Mouse (Mus musculus) kidney, adult 11 months (tissue): ENCODE measurements at regions not wholly inside any gene's neighbourhood (a gene's known extent, or its start where the extent isn't known, plus 50 kb on each side); places are given as distances from the start of the nearest gene placed in this dataset.
A peak's percentile ranks its signal among the peaks of the same experiment; 100 is the strongest.
"Not testable (repeated sequence)": the region's sequence is repeated elsewhere in the genome, so short reads cannot be mapped to it uniquely, and the experiment has no call there.

Experiments used
- DNase-seq: peaks from one replicate; pipeline ENCODE4 v3.0.0; 2022

DNA sequence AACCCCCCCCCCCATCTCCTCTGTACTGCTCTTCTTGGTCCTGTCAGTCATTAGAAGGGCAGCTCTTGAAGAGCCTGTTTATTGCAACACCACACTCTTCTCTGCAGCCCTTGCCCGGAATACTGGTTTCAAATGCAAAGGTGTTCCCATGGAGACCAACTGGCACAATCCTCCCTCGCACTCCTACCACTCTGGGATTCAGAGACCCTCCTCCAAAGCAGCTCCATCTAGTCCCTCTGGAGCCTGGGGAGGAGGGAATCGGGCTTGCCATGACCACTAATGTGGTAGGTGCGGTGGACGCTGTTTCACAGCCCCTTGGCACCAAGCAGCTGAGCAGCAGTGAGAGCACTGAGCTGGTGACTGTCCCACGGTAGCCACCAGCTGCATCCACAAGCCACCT, 83.1 kb downstream of the Stk35 start:
- DNase-seq: no peak

DNA sequence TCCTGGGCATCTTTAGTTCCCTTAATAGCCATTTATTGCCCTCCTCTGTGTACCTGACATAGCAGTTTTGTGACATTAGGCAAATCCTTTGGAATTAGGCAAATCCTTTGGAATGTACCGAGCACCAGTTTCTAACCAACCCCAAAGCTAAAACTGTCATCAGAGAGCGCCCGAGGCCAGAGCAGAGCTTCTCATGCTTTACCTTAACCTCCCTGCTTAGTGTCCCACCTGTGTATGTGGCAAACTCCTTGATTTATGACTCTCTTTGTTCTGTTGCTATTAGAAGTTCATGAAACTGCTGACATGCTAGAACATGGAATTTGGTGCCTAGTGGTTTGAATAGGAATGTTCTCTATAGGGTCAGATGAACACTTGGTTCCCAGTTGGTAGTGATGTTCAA, 84.0 kb downstream of the Stk35 start:
- no peak for DNase-seq

DNA sequence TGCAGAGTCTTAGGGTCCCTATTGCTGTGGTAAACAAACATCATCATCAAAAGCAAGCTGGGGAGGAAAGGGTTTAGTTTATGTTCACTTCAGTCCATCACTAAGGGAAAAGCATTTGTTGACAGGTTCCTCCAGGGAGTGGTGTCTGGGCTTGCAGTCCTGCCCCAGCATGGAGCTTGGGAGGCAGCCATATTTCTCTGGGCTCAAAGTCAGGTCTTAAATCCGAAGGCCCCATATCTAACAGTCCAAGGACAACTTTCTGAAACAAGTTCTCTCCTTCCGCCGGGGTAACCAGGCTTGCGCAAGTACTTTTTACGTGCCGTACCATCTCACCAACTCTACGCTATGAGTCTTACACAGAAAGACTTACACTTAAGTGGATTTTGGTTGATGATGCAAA, 85.2 kb downstream of the Stk35 start:
- DNase-seq: no peak

DNA sequence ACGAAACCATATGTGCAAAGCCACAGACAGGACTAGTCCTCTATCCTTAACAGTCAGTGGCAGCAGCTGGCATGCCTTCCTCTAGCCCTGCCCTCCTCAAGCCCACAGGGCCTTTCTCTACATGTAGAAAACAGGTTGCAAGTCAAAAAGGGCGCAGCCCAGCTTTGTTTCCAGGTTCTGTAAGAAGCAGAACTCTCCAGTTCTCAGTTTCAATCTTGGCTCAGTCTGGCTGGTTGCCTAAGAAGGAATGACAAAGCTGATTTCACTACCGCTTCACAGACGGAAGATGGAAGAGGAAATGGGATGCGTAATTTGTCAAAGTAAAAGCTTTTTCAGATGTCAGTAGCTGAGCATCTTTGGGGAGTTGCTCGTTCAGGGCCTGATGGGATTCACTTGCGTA, 92.9 kb downstream of the Stk35 start:
- no peak for DNase-seq

DNA sequence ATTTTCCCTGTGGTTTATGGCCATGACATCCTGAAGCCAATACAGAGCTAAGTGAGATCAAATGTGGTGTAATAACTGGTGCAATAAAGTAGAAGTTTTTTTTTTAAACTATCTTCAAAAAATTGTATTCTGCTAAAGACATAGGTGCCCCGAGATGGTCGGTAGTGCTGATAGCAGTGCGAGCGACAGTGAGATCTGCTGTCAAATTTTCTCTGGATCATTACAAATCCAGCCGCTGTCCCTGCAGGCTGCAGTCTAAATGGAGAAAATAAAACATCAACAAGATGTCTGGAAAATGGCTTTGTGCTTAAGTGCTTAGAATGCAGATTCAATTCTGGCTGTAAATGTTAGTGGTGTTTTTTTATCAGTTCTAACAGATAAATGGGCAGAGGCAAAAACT, 93.5 kb downstream of the Stk35 start:
- no peak for DNase-seq

DNA sequence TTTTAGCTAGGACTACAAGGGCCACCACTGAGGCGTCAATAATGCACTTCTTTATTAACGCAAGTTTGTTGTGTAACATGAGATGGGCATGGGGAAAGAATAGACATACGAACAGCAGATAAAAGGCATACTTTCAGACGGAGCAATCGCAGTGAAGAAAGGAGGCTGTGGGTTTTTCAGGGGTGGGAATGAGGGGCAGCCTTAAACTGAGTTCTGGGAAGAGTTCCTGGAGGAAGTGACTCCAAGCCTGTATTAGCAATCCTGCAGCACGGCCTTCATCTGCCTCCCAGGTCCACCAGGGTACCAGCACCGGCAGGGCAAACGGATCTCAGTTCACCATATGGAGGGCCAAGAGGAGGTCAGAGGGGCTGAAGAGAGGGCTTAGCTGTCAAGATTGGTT, 94.6 kb downstream of the Stk35 start:
- no peak for DNase-seq

DNA sequence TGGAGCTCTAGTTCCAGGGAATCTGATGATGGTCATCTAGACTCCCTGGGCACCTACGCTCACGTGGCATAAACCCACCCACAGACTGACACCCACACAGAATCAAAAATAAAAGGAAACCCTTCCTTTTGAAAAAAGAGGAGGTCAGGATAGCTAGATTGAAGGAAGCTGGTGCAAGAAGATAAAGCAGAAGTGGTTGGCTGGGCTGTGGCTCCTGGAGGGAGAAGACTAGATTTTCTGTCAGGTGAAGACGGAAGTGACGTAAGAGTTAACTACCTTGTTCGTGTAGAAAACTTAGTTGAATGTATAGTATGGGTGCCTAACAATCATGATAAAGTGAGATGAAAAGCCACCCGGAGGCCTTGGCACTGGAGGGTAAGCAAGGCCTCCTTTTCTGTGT, 95.1 kb downstream of the Stk35 start:
- DNase-seq: no peak

DNA sequence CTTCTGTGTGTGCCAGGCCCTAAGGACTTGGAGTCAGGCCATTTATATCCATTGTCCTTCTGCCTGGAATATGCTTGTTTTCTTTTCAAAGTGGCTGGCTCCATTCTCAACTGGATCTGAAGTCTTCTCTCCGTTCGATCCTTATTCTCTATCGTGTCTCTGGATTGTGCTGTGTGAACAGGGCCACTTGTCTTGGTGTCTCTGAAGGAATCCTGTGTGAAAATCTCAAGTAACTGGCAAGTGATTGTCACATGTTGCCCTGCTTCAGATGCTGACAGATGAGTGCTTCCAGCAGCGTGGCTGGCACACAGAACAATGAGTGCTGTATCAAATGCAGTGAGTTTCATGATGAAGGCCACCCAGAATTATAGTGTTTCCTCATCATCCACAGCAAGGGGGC, 96.4 kb downstream of the Stk35 start:
- no peak for DNase-seq

DNA sequence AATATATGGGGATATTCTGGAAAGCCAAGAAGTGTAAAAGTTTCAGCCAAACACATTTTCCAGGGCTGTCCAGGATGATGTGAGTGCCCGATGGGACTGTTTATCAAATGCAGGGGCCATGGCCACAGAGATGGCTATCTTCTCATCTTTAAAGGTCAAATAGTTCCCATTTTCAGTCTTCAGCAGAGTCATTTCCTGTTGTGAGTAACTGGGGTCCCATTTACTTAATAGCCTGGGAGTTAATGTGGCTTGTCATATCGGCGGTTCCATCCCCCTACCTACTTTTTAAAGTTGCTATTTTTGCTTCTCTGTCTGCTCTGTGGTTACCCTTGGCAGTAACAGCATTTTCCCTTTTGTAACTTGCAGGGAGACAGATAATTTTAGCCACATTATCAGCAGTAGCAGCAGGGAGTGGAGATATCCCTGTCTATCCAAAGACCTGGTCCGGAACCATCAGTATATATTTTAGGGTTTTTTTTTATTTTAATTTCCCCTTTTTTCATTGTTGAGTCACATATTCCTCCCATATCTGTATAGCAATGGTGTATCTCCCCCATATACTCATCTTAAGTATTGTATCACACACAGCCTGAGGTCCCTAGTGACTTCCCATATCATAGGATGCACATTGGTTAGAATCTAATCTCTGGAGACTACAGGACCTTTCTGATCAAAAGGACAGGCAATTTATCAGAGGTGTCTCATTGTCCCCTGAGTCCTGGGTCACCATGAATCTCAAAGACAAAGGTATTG, 103.2 kb downstream of the Stk35 start:
- DNase-seq: no peak

DNA sequence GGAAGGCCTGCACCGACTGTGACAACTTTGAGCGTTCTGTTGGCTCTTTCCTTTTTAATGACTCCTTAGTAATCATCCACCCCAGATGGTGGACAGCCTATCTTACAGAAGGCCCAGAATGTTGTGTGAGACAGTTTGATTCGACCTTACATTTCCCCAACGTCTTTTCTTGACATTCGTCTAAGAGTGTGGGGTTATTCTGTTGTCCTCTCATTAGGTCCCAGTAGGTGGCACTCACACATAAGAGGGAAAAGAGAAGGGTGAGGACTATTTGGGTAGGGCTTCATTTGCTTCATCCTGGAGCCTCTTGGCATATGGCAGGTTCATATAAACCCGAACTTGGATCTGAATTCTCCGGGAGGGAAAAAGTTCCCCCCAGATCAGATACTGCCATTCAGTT, 104.4 kb downstream of the Stk35 start:
- no peak for DNase-seq

DNA sequence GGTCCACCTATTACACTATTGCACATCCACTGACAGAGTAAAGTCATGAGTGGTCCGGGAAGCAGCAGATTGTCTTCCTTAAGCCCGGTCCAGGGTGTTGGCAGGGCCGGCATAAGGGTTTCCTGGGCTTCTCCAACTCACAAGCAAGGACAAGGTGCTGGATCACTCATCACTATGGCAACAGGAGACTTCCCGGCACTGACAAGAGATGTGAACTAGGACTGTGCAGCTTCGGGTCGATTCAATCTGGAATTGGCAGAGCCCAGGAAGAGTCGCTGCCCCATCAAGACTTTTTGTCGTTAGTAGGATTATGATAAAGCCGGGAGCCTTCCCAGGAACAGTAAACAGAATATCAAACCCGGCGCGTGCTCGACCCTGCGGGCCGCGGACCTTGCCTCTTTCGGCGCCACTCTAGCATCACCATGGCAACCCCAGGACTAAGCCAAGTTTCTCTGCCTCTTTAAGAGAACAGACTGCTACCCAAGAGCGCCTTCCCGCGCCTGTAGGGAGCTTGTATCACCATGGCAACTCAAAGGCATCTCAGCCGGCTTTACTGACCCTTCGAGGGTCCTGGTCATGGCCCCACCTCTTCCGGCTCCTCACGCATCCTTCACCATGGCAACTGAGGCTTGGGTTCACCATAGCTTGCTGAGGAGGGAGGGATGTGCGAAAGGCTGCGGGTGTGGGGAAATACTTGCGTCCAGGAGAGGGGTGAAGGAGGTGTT, 103.3 kb upstream of the Tgm3 start:
- DNase-seq: peak; percentile 23

DNA sequence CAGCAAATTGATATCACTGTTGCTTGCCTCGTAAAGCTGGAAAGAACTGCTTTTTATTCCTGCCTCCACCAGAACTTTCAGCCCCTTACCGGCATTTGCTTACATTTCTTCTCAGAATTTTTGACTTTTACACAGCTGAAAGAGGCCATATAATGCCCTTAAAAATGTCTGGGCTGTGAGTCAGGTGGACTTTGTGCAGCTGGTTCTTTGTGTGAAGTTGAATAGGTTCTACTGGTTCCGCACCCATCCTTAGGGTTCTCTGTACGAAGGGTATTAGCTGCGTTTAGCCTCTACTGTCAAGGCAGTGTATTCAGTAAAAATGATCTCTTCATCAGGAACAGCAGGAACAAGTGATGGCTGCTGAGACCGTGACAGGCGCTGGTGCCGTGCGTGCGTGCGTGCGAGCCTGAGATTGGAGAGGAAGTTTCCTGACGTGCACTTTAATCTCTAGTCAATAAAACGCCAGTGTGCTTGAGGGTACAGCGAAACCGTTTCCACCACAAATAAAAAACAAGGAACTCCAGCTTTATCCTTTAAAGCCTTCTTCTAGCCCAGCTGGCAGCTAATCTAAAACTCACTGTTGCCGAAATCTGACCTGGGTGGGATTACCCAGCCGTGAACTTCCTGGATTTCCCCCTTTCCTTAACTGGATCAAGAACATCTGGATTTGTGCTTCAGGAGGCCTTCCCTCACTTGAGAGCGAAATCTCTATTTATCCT, 100.8 kb upstream of the Tgm3 start:
- DNase-seq: no peak

DNA sequence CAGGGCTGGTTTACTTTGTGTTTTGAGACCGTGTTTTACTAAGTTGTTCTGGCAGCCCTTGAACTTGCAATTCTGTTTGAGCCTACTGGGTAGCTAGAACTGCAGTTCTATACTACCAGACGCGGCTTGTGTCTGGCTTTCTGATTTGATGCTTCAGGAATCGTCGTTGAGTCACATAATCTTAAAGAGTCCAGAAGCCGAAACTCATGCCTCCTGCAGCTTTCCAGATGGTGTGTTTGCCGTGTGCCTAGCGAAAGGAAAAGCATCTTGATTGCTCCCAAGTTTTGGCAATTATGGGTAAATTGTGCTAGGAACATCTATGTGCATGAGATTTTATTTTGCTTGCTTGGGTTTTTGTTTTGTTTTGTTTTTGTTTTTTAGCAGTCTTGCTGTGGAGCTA, 99.6 kb upstream of the Tgm3 start:
- no peak for DNase-seq

DNA sequence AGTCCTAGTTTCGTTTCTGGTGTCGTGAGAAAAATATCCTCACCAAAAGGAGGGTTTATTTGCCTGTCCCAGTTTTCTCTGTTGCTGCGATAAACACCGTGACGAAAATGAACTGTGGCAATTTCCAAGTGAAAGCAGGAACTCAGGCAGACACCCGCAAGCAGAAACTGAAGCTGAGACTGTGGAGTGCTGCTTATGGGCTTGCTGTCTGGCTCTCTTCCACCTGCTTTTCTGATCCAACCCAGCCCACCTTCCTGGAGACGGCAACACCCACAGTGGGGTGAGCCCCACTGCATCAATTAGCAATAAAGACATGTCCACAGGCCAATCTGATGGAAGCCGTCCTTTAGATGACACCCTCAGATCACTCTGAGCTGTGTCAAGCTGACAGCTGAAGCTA, 97.9 kb upstream of the Tgm3 start:
- no peak for DNase-seq

DNA sequence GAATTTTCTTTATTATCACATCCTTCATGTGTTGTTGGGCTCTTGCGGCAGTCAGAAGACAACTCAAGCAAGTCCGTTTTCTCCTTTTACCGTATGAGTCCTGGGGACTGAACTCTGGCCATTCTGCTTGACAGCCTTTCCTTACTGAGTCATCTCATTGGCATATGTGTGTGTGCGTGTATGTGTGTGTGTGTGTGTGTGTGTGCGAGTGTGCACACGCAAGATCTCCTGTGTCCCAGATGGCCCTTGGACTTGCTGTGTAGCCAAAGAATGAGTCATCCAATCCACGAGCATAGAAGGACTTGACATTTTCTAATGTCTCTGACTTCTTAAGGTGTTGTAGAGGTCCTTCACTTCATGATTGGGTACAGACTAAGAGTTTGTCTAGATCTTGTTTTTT, 95.7 kb upstream of the Tgm3 start:
- DNase-seq: no peak

DNA sequence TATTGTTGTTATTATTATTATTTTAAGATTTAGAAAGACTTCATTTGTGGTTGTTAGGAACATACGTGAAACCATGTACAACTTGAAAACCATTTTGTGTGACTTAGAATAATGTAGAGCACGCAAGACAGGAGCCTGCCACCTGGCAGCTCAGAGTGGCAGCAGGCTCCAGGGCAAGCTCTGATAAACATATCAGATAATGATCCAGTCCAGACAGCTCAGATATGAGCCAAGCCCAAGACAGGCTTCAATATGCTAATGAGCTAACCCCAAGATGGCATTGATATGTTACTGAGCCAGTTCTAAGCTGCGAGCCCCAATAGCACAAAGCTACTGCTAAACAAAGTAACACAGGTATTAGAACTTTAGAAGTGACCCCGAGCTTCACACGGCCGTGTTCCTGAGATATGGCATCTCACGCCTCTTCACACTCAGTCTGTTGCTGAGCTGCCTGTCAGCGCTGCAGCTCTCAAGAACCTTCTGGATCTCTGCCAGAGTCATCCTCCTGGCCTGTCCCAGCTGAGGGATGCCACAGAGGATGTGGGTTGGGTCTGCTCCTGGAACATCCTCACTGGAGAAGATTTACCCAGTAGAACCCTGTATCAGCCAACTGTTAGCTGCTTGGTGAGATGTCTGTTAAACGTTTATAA, 93.9 kb upstream of the Tgm3 start:
- no peak for DNase-seq

DNA sequence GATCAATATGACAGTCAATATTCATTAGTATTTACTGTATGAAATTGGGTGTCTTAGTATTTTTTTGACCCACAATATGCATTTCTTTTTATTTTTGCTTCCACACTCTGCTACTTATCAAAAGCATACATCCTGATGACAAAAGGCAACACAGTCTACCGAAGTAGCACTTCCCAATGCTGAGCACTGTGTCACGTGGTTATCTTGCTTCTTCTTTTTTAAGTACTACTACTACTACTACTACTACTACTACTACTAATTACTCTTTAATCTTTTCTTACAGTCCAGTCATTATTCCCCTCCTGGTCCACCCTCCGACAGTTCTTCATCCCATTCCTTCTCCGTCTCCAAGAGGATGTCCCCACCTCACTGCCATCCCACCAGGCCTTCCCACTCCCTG, 92.6 kb upstream of the Tgm3 start:
- DNase-seq: no peak

DNA sequence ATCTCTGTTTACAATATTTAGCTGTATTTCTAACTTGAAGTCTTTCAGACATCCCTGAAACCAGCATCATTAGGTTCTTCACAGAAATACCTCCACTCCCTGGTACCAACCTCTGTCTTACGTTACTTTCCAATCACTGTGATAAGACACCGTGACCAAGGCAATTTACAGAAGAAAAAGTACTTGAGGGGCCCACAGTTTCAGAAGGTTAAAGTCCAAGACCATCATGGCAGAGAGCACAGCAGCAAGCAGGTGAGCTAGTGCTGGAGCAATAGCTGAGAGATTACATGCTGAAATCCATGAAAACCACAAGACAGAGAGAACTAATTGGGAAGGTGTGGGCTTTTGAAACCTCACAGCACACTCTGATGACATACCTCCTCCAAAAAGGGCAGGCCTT, 84.9 kb upstream of the Tgm3 start:
- DNase-seq: no peak

DNA sequence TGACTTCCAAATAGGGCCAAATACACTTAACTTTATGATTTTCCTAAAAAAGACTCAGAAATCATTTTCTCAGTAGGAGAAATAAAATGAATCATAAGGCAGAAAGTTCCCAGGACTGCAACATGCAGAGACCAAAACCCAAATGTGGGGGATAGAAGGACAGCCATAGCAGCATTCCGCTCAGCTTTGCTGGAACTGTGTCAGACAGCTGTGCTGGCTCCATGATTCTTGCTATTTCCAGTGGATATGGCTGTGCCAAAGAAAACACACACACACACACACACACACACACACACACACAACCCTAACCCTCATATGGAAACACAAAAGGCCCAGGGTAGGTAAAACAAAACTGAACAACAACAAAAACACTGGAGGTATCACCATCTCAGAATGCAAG, 78.6 kb upstream of the Tgm3 start:
- DNase-seq: no peak

DNA sequence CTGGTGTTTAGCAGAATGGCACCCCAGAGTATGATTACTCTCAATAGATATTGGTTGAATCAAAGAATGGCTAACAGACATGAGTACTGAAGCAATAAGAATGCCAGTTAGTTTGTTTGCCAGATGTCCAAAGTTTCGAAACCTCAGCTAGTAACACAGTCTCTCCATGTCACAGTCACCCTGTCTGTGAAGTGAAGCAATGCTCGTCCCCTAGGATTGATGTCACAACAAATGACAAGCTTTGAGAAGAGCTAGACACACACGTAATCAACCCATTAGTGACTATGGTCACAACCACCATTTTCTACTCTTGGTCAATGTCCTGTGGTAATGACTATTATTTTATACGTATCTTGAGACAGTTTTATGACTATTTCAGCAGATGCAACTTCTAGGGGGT, 69.3 kb upstream of the Tgm3 start:
- no peak for DNase-seq

DNA sequence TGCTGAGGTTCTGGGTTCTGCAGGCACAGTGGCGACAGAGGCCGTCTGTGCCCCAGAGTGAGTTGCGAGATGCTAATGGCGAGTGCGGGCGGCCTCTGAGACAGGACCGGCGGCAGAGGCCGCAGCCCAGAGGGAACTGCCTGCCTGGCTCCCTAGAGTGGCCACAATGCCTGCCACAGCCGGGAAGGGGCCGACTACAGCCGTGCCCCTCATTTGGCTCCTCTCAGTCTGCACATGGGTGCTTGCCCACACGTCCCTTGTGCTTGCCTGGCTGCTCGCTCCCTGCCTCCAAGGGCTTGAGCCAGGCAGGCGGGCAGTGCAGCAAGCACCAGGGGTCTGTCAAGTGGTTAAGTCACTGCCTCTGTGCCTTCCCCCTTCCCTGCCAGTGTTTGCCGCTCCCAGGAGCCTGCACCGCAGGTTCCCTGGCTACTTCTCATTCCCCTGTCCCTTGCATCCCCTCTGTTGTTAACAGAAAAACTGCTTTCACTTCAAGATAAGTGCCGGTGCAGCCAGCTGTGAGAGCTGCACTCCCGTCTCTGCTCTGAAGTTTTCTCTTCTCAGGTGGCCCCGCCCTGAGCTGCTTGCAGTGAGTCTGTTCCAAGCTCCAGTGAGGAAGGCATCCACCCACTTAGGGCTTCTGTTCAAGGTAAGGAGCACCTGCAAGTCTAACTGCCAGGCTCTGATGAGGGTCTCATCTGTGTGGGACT, 64.1 kb upstream of the Tgm3 start:
- no peak for DNase-seq

DNA sequence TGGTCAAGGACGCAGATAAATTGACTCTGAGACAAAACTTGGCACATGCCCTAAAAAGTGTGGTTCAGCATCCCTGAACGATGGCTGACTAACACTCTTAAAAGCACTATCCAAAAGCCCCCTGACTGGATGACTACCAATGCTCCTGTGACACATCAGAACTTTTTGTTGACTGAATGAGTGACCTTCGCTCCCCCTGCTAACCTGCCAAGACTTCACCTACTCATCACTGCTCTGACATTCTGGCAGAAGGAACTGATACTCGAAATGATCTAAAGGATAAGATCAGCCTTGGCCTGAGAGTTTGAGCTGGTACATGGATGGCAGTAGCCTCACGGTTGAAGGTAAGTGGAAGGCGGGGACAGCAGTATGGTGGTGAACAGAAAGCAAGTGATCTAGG, 62.4 kb upstream of the Tgm3 start:
- DNase-seq: not testable (repeated sequence)

DNA sequence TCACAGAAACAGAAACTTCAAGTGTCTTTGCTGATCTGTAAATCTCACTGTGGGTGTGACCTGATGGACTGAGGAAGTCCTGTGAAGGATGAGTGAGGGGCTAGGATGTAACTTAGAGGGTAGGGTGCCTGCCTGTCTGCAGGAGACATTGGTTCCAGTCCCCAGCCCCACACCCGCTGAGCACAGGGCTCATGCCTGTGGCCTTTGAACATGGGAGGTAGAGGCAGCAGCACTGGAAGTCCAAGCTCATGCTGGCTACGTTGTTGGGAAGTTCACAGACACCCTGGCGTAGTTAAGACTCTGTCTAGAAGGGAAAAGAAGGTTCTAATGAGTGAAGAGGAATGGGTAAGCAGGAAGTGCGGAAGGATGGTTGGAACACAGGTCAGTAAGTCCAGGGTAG, 59.7 kb upstream of the Tgm3 start:
- DNase-seq: no peak
